Mouse (Mus musculus): ENCODE data around the gene Fstl4. TPM values are rescaled to one million over a fixed set of nuclear protein-coding genes. Genes with fewer than 3 reads are reported as not detected.

Gene Fstl4
- total RNA-seq, 1 experiment = 0.09 TPM

DNA sequence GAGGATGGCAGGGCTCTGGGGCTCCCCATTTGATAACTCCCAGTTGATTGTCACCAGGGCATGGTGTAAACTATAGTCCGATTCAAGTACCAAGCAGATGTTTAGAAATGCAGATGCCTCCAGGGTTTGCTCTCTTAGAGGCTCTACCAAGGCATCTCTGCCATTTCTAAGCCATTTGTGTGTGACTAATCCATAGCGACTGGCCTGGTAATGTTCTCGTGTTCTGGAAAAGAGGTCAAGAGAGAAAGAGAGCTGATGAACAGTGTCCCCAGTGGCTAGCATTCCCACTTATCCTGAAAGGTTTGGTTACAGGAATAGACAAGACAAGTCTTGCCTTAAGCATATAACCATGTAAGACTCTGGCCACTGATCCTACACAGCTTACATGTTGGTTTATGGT, 3.5 kb downstream of the Fstl4 start:
- Histone ChIP-seq H3K36me3 (ENCODE audit: control insufficient read depth, insufficient read depth, low read length, poor library complexity, severe bottlenecking) (no peaks in the 10 kb centered on the region), H3K4me3 (ENCODE audit: insufficient read depth in 1 of 2, low read depth in 1 of 2, low read length in 2 of 2, poor library complexity in 1 of 2, severe bottlenecking in 1 of 2) (no peak overlapping the region), H3K9me3 (ENCODE audit: control insufficient read depth, insufficient read depth, low read depth, low read length) (no peaks in the 10 kb centered on the region), H3K27ac (ENCODE audit: insufficient read depth, low read depth, low read length, poor library complexity, severe bottlenecking) (no peak overlapping the region), H3K4me1 (ENCODE audit: control insufficient read depth in 2 of 2, insufficient read depth in 2 of 2, low read length in 2 of 2, poor library complexity in 1 of 2) (no peaks in the 10 kb centered on the region), H3K9ac (ENCODE audit: insufficient read depth, low read depth, low read length, poor library complexity, severe bottlenecking) (no peak overlapping the region)
- in situ Hi-C loops (cut with MboI; ENCODE audit: low sequenced_read_pairs in 2 of 2, unreplicated experiment in 2 of 2) = no loop called here
- no peak for TF ChIP-seq MAFK (IDR thresholded peaks at IDR 0.05; ENCODE audit: insufficient read depth, low read depth, low read length)
- TF ChIP-seq CHD2 (IDR thresholded peaks at IDR 0.05; ENCODE audit: low read depth, low read length) = no peak
- no peak for TF ChIP-seq ZC3H11A (IDR thresholded peaks at IDR 0.05; ENCODE audit: borderline replicate concordance, low read depth, low read length)
- TF ChIP-seq HCFC1 (IDR thresholded peaks at IDR 0.05; ENCODE audit: borderline replicate concordance, insufficient read depth, low read length) = no peak
- no peak for TF ChIP-seq ZNF384 (IDR thresholded peaks at IDR 0.05; ENCODE audit: low read depth, low read length)
- no peak for DNase-seq (ENCODE audit: low read depth, low spot score)

DNA sequence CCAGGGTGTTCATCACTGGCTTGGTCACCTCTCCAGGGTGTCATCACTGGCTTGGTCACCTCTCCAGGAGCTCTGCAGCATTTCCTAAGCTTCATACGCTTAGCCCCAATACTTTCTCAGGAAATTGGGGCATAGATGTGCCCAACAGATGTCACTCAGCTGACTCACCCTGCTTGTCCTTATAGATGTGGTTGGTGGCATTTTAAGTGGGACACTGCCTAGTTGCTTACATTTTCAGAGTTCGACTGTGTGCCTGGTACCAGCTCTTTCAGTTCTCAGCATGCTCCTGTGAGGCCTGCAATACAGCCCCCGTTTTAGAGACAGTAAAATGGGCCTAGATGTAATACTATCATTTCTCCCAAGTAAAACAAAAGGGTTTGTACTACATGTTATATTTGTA, 8.6 kb downstream of the Fstl4 start:
- no peak overlapping the region for H3K27ac ChIP-seq (ENCODE audit: insufficient read depth, low read depth, low read length, poor library complexity, severe bottlenecking)
- no peak overlapping the region for H3K4me3 ChIP-seq (ENCODE audit: insufficient read depth in 1 of 2, low read depth in 1 of 2, low read length in 2 of 2, poor library complexity in 1 of 2, severe bottlenecking in 1 of 2)
- DNase-seq (ENCODE audit: low read depth, low spot score) = no peak
- H3K36me3 ChIP-seq (ENCODE audit: control insufficient read depth, insufficient read depth, low read length, poor library complexity, severe bottlenecking) = no peaks in the 10 kb centered on the region
- no peak overlapping the region for H3K9ac ChIP-seq (ENCODE audit: insufficient read depth, low read depth, low read length, poor library complexity, severe bottlenecking)
- in situ Hi-C loops (cut with MboI; ENCODE audit: low sequenced_read_pairs in 2 of 2, unreplicated experiment in 2 of 2) = no loop called here
- TF ChIP-seq CHD2 (IDR thresholded peaks at IDR 0.05; ENCODE audit: low read depth, low read length) (no peak), MAFK (IDR thresholded peaks at IDR 0.05; ENCODE audit: insufficient read depth, low read depth, low read length) (no peak), HCFC1 (IDR thresholded peaks at IDR 0.05; ENCODE audit: borderline replicate concordance, insufficient read depth, low read length) (no peak), ZNF384 (IDR thresholded peaks at IDR 0.05; ENCODE audit: low read depth, low read length) (no peak), ZC3H11A (IDR thresholded peaks at IDR 0.05; ENCODE audit: borderline replicate concordance, low read depth, low read length) (no peak)
- no peaks in the 10 kb centered on the region for H3K9me3 ChIP-seq (ENCODE audit: control insufficient read depth, insufficient read depth, low read depth, low read length)
- H3K4me1 ChIP-seq (ENCODE audit: control insufficient read depth in 2 of 2, insufficient read depth in 2 of 2, low read length in 2 of 2, poor library complexity in 1 of 2) = no peaks in the 10 kb centered on the region

DNA sequence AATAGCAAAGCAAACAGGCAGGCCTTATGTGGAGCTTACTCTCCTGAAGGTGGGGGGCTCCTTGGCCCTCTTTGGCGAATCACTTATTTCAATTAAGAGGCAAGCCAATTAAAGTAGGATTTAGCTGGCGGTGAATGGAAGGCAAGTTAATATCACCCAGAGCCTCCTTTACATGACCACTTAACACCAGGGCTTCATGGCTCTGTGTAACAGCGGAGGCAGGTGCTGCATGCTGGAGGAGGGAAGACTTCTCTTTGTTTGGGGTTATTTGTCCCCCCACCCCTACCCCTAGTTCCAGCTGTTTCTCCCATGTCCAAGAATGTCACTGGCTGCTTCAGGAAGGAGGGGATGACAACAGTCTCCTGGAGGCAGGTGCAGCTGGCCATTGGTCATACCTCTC, 10.9 kb downstream of the Fstl4 start:
- Histone ChIP-seq H3K4me1 (ENCODE audit: control insufficient read depth in 2 of 2, insufficient read depth in 2 of 2, low read length in 2 of 2, poor library complexity in 1 of 2) (no peaks in the 10 kb centered on the region), H3K9ac (ENCODE audit: insufficient read depth, low read depth, low read length, poor library complexity, severe bottlenecking) (no peak overlapping the region), H3K36me3 (ENCODE audit: control insufficient read depth, insufficient read depth, low read length, poor library complexity, severe bottlenecking) (no peaks in the 10 kb centered on the region), H3K4me3 (ENCODE audit: insufficient read depth in 1 of 2, low read depth in 1 of 2, low read length in 2 of 2, poor library complexity in 1 of 2, severe bottlenecking in 1 of 2) (no peak overlapping the region), H3K9me3 (ENCODE audit: control insufficient read depth, insufficient read depth, low read depth, low read length) (no peaks in the 10 kb centered on the region), H3K27ac (ENCODE audit: insufficient read depth, low read depth, low read length, poor library complexity, severe bottlenecking) (no peak overlapping the region)
- no peak for TF ChIP-seq ZC3H11A (IDR thresholded peaks at IDR 0.05; ENCODE audit: borderline replicate concordance, low read depth, low read length)
- TF ChIP-seq CHD2 (IDR thresholded peaks at IDR 0.05; ENCODE audit: low read depth, low read length) = no peak
- no peak for TF ChIP-seq ZNF384 (IDR thresholded peaks at IDR 0.05; ENCODE audit: low read depth, low read length)
- in situ Hi-C loops (cut with MboI; ENCODE audit: low sequenced_read_pairs in 2 of 2, unreplicated experiment in 2 of 2) = no loop called here
- DNase-seq (ENCODE audit: low read depth, low spot score) = no peak

DNA sequence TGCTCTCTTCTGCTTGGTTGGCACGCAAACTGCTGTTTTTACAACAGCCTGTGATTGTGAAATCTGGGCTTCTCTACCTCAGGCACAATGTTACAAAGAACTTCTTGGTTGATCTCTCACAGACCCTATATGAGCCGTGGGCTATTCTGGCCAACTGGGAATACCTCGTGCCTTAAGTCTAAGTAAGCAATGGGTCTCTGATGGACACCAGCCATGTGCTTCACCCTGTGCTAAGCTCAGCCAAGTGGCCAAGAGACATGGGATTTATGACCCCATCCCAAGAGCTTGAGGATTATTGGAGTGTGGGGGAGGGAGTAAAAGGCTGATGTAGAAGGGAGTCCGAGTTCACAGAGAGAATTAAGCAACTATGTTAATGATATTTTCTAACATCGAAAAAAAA, 18.0 kb downstream of the Fstl4 start:
- H3K4me3 ChIP-seq (ENCODE audit: insufficient read depth in 1 of 2, low read depth in 1 of 2, low read length in 2 of 2, poor library complexity in 1 of 2, severe bottlenecking in 1 of 2) = no peak overlapping the region
- H3K4me1 ChIP-seq (ENCODE audit: control insufficient read depth in 2 of 2, insufficient read depth in 2 of 2, low read length in 2 of 2, poor library complexity in 1 of 2) = no peaks in the 10 kb centered on the region
- H3K9me3 ChIP-seq (ENCODE audit: control insufficient read depth, insufficient read depth, low read depth, low read length) = no peaks in the 10 kb centered on the region
- in situ Hi-C loops (cut with MboI; ENCODE audit: low sequenced_read_pairs in 2 of 2, unreplicated experiment in 2 of 2) = no loop called here
- no peak for DNase-seq (ENCODE audit: low read depth, low spot score)
- no peaks in the 10 kb centered on the region for H3K36me3 ChIP-seq (ENCODE audit: control insufficient read depth, insufficient read depth, low read length, poor library complexity, severe bottlenecking)
- TF ChIP-seq CHD2 (IDR thresholded peaks at IDR 0.05; ENCODE audit: low read depth, low read length) = no peak
- no peak for TF ChIP-seq ZC3H11A (IDR thresholded peaks at IDR 0.05; ENCODE audit: borderline replicate concordance, low read depth, low read length)
- TF ChIP-seq HCFC1 (IDR thresholded peaks at IDR 0.05; ENCODE audit: borderline replicate concordance, insufficient read depth, low read length) = no peak
- TF ChIP-seq MAFK (IDR thresholded peaks at IDR 0.05; ENCODE audit: insufficient read depth, low read depth, low read length) = no peak
- no peak for TF ChIP-seq ZNF384 (IDR thresholded peaks at IDR 0.05; ENCODE audit: low read depth, low read length)
- no peak overlapping the region for H3K9ac ChIP-seq (ENCODE audit: insufficient read depth, low read depth, low read length, poor library complexity, severe bottlenecking)
- no peak overlapping the region for H3K27ac ChIP-seq (ENCODE audit: insufficient read depth, low read depth, low read length, poor library complexity, severe bottlenecking)

DNA sequence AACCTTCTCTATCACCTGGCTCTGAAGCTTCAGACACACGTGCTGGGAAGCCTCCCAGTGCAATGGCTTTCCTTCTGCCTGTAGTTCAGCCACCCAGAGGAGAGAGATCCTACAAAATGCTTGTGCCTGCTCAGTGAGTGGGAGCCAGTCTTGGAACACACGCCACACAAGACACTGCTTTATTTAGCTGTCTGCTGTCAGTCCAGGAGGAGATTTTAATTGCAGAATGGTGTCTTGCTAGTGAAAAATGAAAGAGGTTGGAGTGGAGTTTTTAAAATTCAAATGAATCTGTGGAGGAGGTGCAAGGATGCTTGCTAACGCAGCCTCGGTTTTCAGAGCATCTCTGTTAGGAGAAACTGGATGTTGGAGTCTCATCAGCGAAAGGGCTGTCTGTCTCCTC, 29.9 kb downstream of the Fstl4 start:
- TF ChIP-seq ZNF384 (IDR thresholded peaks at IDR 0.05; ENCODE audit: low read depth, low read length) (no peak), CHD2 (IDR thresholded peaks at IDR 0.05; ENCODE audit: low read depth, low read length) (no peak), MAFK (IDR thresholded peaks at IDR 0.05; ENCODE audit: insufficient read depth, low read depth, low read length) (no peak), ZC3H11A (IDR thresholded peaks at IDR 0.05; ENCODE audit: borderline replicate concordance, low read depth, low read length) (no peak), HCFC1 (IDR thresholded peaks at IDR 0.05; ENCODE audit: borderline replicate concordance, insufficient read depth, low read length) (no peak)
- no peak overlapping the region for H3K27ac ChIP-seq (ENCODE audit: insufficient read depth, low read depth, low read length, poor library complexity, severe bottlenecking)
- no peak for DNase-seq (ENCODE audit: low read depth, low spot score)
- in situ Hi-C loops (cut with MboI; ENCODE audit: low sequenced_read_pairs in 2 of 2, unreplicated experiment in 2 of 2) = no loop called here
- H3K36me3 ChIP-seq (ENCODE audit: control insufficient read depth, insufficient read depth, low read length, poor library complexity, severe bottlenecking) = no peaks in the 10 kb centered on the region
- no peaks in the 10 kb centered on the region for H3K9me3 ChIP-seq (ENCODE audit: control insufficient read depth, insufficient read depth, low read depth, low read length)
- no peaks in the 10 kb centered on the region for H3K4me1 ChIP-seq (ENCODE audit: control insufficient read depth in 2 of 2, insufficient read depth in 2 of 2, low read length in 2 of 2, poor library complexity in 1 of 2)
- no peak overlapping the region for H3K9ac ChIP-seq (ENCODE audit: insufficient read depth, low read depth, low read length, poor library complexity, severe bottlenecking)
- no peak overlapping the region for H3K4me3 ChIP-seq (ENCODE audit: insufficient read depth in 1 of 2, low read depth in 1 of 2, low read length in 2 of 2, poor library complexity in 1 of 2, severe bottlenecking in 1 of 2)

Data from ES-E14 (cell line).